8 mouse cellular contexts compared by ENCODE assay signal in genomic region chr14:31323849-31324792, GRCm38 (mm10). TPM values are rescaled to one million over a fixed set of nuclear protein-coding genes. Genes with fewer than 3 reads are reported as not detected.
DNase-seq lines count a peak whose midpoint lies in the region; ATAC-seq lines count a peak whose summit lies in the region.

Gene Dnah1, minus strand, starts transcription at chr14:31323896.

- peak; percentile 46 to 77 for DNase-seq in adrenal gland, adult (ENCODE audit: inconsistent age in 2 of 2, low spot score in 1 of 2)
- DNase-seq in adrenal gland, adult 8-10 months: no peak
- DNase-seq in c-Kit-positive CD71-positive TER-119-positive erythroid progenitor cells, embryonic 14.5 days (ENCODE audit: low spot score): peak; percentile 41
- peak; percentile 45 to 67 for DNase-seq in natural killer cell, adult 2 months (ENCODE audit: low spot score in 2 of 2)
- DNase-seq in thymus, adult 18-20 months: peak; percentile 31 to 46

- H3K4me1 ChIP-seq in intestine, embryonic 15.5 days (replicated peaks): no peaks in the 10 kb centered on the region
- peaks cover 14% of the 10 kb centered on the region for H3K4me1 ChIP-seq in liver, embryonic 16.5 days (ENCODE audit: control insufficient read depth, low read depth, low read length)

- H3K36me3 ChIP-seq in intestine, embryonic 15.5 days: no peaks in the 10 kb centered on the region
- no peaks in the 10 kb centered on the region for H3K36me3 ChIP-seq in liver, embryonic 16.5 days (ENCODE audit: control insufficient read depth, insufficient read depth)

- ATAC-seq in granulocyte monocyte progenitor cell, adult 5-6 weeks (replicated peaks; ENCODE audit: poor library complexity, severe bottlenecking): peak; percentile 85
- ATAC-seq in intestine, embryonic 15.5 days: peak; percentile 74
- peak; percentile 57 for ATAC-seq in liver, embryonic 16.5 days (ENCODE audit: low read depth)

- H3K4me2 ChIP-seq in intestine, embryonic 15.5 days (replicated peaks): peak within 1 kb of the TSS; percentile 73
- H3K4me2 ChIP-seq in liver, embryonic 16.5 days (ENCODE audit: low read depth, low read length): peak within 1 kb of the TSS; percentile 83

- no peaks in the 10 kb centered on the region for H3K27me3 ChIP-seq in intestine, embryonic 15.5 days (replicated peaks)
- H3K27me3 ChIP-seq in liver, embryonic 16.5 days (ENCODE audit: control insufficient read depth, insufficient read depth, low read depth, low read length): no peaks in the 10 kb centered on the region

- 28% methylated on average over 28 of the region's 28 CpGs for WGBS in intestine, embryonic 15.5 days
- 10% methylated on average over 28 of the region's 28 CpGs for WGBS in liver, embryonic 16.5 days (ENCODE audit: insufficient replicate concordance)

- H3K9ac ChIP-seq in intestine, embryonic 15.5 days: peak within 1 kb of the TSS; percentile 19; the same call in 1 of the 2 replicates
- H3K9ac ChIP-seq in liver, embryonic 16.5 days (ENCODE audit: low read depth, low read length): peak within 1 kb of the TSS; percentile 56

- no peak within 1 kb of the TSS for H3K27ac ChIP-seq in intestine, embryonic 15.5 days
- H3K27ac ChIP-seq in liver, embryonic 16.5 days (ENCODE audit: low read length): peak within 1 kb of the TSS; percentile 55

- H3K4me3 ChIP-seq in intestine, embryonic 15.5 days (replicated peaks): peak within 1 kb of the TSS; percentile 31
- H3K4me3 ChIP-seq in liver, embryonic 16.5 days (ENCODE audit: low read depth, low read length): peak within 1 kb of the TSS; percentile 54

- no peaks in the 10 kb centered on the region for H3K9me3 ChIP-seq in intestine, embryonic 15.5 days
- H3K9me3 ChIP-seq in liver, embryonic 16.5 days (replicated peaks; ENCODE audit: control insufficient read depth, low read length): no peaks in the 10 kb centered on the region

RNA-seq across cellular contexts. Expression of gene Dnah1, which starts in this region (rescaled TPM):
- total RNA-seq in adrenal gland, adult 8-10 months (2022): 1 to 10 TPM; 1.6 to 5.4 (median 3.1) TPM
- 0.02 and 0.32 TPM in 2 replicates for total RNA-seq in granulocyte monocyte progenitor cell, adult 5-6 weeks (2014; fragmentation: Nextera tagmentation)
- total RNA-seq in granulocyte monocyte progenitor cell, adult 5-6 weeks (2017): 0.05 and 0.17 TPM in 2 replicates
- polyA plus RNA-seq in intestine, embryonic 15.5 days (2015; fragmentation: Nextera tagmentation; extraction: Ambion mirVana): 3.6 and 3.7 TPM in 2 replicates
- polyA plus RNA-seq in liver, embryonic 16.5 days (2015; fragmentation: Nextera tagmentation; extraction: Ambion mirVana): 0.07 and 0.14 TPM in 2 replicates

Comparison
In these comparisons a context has a peak if more than half of its experiments do, and no peak if none do; other contexts are left out.
1. Peak in ATAC-seq in granulocyte monocyte progenitor cell, adult 5-6 weeks; RNA of the gene not detected or under 1 TPM.
2. Peak in ATAC-seq, H3K4me3 ChIP-seq, H3K27ac ChIP-seq, H3K9ac ChIP-seq and H3K4me2 ChIP-seq in liver, embryonic 16.5 days; RNA of the gene not detected or under 1 TPM.